ENCODE assay signal across 30 mouse cellular contexts in the genomic region with DNA sequence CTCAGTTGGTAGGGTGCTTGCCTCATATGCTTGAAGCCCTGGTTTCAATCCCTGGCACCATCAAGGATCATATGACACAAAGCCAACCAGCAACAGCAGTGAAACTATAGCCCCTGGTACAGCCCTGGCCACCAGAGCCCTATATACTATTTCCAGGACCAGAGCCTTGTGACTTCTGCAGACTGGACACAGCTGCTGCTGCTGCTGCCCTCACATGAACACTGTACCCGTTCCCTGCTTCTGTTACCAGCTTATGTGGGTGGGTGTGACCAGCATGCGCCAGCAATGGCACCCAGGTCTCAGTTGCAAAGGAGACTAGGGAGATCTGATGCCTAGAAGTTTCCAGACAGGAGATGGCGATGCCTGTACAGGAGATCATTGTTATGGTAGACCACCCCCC. TPM values are rescaled to one million over a fixed set of nuclear protein-coding genes. Genes with fewer than 3 reads are reported as not detected.
"Had no signal": no experiment of that assay in that cellular context is flagged by ENCODE, and none has a peak within 500 bp of the region (broad histone marks: within the 10 kb centered on the region; RNA-seq: fewer than 3 reads in every experiment).

No protein-coding gene starts in this region.

- H3K36me3 ChIP-seq: embryonic facial prominence, embryonic 10.5 days; embryonic facial prominence, embryonic 12.5 days; embryonic facial prominence, embryonic 13.5 days; embryonic facial prominence, embryonic 15.5 days; forebrain, embryonic 10.5 days; forebrain, embryonic 12.5 days; heart, embryonic 10.5 days had no signal

- H3K4me2 ChIP-seq: embryonic facial prominence, embryonic 12.5 days; embryonic facial prominence, embryonic 13.5 days; embryonic facial prominence, embryonic 15.5 days; forebrain, embryonic 12.5 days; forebrain, embryonic 13.5 days had no signal

- H3K4me3 ChIP-seq: embryonic facial prominence, embryonic 10.5 days; embryonic facial prominence, embryonic 12.5 days; embryonic facial prominence, embryonic 13.5 days; embryonic facial prominence, embryonic 15.5 days; erythroblast, embryonic 14.5 days; forebrain, embryonic 10.5 days; forebrain, embryonic 12.5 days; forebrain, embryonic 13.5 days; heart, adult 2 months; heart, embryonic 10.5 days had no signal

- ATAC-seq: forebrain, embryonic 13.5 days; forebrain, embryonic 14.5 days; forebrain, embryonic 16.5 days; forebrain, postnatal 0 days had no signal

- H3K27me3 ChIP-seq: embryonic facial prominence, embryonic 12.5 days; embryonic facial prominence, embryonic 13.5 days; embryonic facial prominence, embryonic 15.5 days; forebrain, embryonic 12.5 days; forebrain, embryonic 13.5 days had no signal

- H3K9me3 ChIP-seq: embryonic facial prominence, embryonic 10.5 days; embryonic facial prominence, embryonic 12.5 days; embryonic facial prominence, embryonic 13.5 days; embryonic facial prominence, embryonic 15.5 days; forebrain, embryonic 10.5 days; forebrain, embryonic 12.5 days; forebrain, embryonic 13.5 days; heart, embryonic 10.5 days had no signal

- H3K4me1 ChIP-seq: heart, embryonic 10.5 days had no signal

- H3K9ac ChIP-seq: embryonic facial prominence, embryonic 12.5 days; embryonic facial prominence, embryonic 13.5 days; embryonic facial prominence, embryonic 15.5 days; forebrain, embryonic 12.5 days; forebrain, embryonic 13.5 days; forebrain, postnatal 0 days had no signal

- H3K27ac ChIP-seq: embryonic facial prominence, embryonic 10.5 days; embryonic facial prominence, embryonic 12.5 days; embryonic facial prominence, embryonic 13.5 days; embryonic facial prominence, embryonic 15.5 days; forebrain, embryonic 10.5 days; forebrain, embryonic 12.5 days; forebrain, embryonic 13.5 days; heart, adult 2 months; heart, embryonic 10.5 days had no signal

- DNase-seq: cerebellum, adult 2 months; cerebellum, adult 8-10 months; cerebellum, adult 9-10 months; cerebellum, adult 9-11 months; cerebellum, postnatal 10 days; cerebellum, postnatal 14 days; cerebellum, postnatal 25 days; cerebellum, postnatal 36 days; embryo, embryonic 11 days; forebrain, postnatal 0 days; gastrocnemius, postnatal 14 days; gastrocnemius, postnatal 25 days; gastrocnemius, postnatal 36 days; heart, adult 11 months; heart, adult 18-20 months; heart, adult 2 months had no signal

RNA-seq across cellular contexts. Expression of gene Sstr2, which starts 21.5 kb away (rescaled TPM):
- total RNA-seq: gastrocnemius, adult 18-20 months; gastrocnemius, adult 8-10 months; gastrocnemius, postnatal 14 days; gastrocnemius, postnatal 25 days; gastrocnemius, postnatal 36 days; heart, adult 18-20 months; heart, adult 2 months; heart, adult 8-10 months had no signal
- polyA plus RNA-seq: erythroblast, embryonic 14.5 days; heart, adult 2 months had no signal
